Mouse (Mus musculus) lung, adult 2 months (tissue): Measurements from ENCODE around the gene Slc22a16.

Experiments used
- CTCF ChIP-seq: fragments of 200-500 bp; IDR thresholded peaks from 2 replicates; pipeline ENCODE4 v1.5.1; 2011; ENCODE audit warnings: mild to moderate bottlenecking, low read length, control low read depth; ENCODE audit not compliant: insufficient read depth
- POLR2A ChIP-seq: fragments of 200-500 bp; IDR thresholded peaks from 2 replicates; pipeline ENCODE4 v1.6.1; 2011; ENCODE audit warnings: low read depth, mild to moderate bottlenecking, control low read depth, low read length, borderline replicate concordance; ENCODE audit errors: extremely low read depth

DNA sequence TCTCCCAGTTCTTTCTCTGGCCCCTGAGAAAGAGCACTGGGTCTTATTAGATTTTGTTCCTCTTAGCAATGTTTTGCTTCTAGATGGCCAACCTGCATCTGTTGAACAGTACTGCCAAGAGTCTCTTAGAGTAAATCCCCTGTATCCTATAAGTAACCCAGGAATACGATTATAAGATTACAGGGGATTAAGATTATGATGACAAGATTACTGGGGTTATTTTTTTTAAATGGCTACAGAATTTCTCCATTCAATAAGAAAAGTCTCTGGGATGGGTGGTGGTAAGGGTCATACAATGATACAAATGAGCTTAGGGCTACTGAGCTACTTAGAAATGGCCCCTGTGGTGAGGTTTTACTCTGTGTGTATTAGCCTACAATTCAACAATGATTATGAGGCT, 75.2 kb downstream of the Slc22a16 start:
- TF ChIP-seq POLR2A: no peak
- no peak for TF ChIP-seq CTCF
